ENCODE assay signal across 8 mouse cellular contexts in the genomic region with DNA sequence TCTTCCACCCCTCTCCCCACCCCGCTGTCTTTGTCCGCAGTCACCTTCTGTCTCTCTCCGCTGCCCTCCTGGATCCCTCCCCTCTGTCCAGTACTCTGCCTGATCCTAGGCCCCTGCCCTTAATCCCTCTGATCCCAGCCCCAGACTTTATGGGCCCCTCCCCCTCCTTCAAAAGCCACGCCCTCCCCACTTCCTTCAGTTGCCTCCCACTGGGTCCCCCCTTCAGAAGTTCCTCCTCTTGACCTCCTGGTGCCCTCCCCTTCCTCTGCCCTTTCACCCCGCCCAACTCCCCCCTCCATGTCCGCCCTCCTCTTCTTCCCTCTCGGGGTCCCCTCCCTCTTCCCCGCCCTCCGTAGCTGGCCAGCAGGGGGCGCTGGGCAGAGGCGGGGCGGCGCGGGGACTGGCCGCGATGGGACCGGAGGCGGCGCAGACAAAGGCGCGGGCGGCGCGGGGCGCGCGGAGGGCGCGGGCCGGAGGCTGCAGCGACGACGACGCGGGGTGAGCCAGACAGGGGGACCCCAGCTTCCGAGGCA. TPM values are rescaled to one million over a fixed set of nuclear protein-coding genes. Genes with fewer than 3 reads are reported as not detected.
DNase-seq lines count a peak whose midpoint lies in the region; ATAC-seq lines count a peak whose summit lies in the region.

A gene (plus strand): TSS at position 225 of the 533 bp plus-strand sequence.

- no peaks in the 10 kb centered on the region for H3K27me3 ChIP-seq in hindbrain, embryonic 12.5 days

- peak within 1 kb of the TSS; percentile 71 for H3K4me2 ChIP-seq in hindbrain, embryonic 12.5 days (replicated peaks)

- H3K9me3 ChIP-seq in hindbrain, embryonic 12.5 days (replicated peaks): no peaks in the 10 kb centered on the region

- H3K36me3 ChIP-seq in hindbrain, embryonic 12.5 days: peaks cover 27% of the 10 kb centered on the region

- peak within 1 kb of the TSS; percentile 89 for H3K4me3 ChIP-seq in hindbrain, embryonic 12.5 days

- peak; percentile 85 for DNase-seq in MN1 (ENCODE audit: low spot score)
- DNase-seq in cerebellum, adult 9-11 months: peak; percentile 66
- peak; percentile 78 to 79 for DNase-seq in frontal cortex, postnatal 10 days (ENCODE audit: low spot score in 2 of 2)
- DNase-seq in layer of hippocampus, postnatal 14 days (ENCODE audit: low spot score in 2 of 2): peak; percentile 79 to 81
- DNase-seq in lung, postnatal 14 days: peak; percentile 94
- DNase-seq in retina, adult 2 months (ENCODE audit: low read depth, low spot score): peak; percentile 94
- peak; percentile 93 to 95 for DNase-seq in thymus, postnatal 36 days

- peak within 1 kb of the TSS; percentile 62 for H3K27ac ChIP-seq in hindbrain, embryonic 12.5 days

- H3K9ac ChIP-seq in hindbrain, embryonic 12.5 days: peak within 1 kb of the TSS; percentile 92

- ATAC-seq in hindbrain, embryonic 12.5 days (ENCODE audit: low FRiP score): peak; percentile 86

- WGBS in hindbrain, embryonic 12.5 days: 2% methylated on average over 36 of the region's 36 CpGs

- H3K4me1 ChIP-seq in hindbrain, embryonic 12.5 days: peaks cover 18% of the 10 kb centered on the region

RNA-seq across cellular contexts. Expression of the gene that starts here (rescaled TPM):
- polyA plus RNA-seq in hindbrain, embryonic 12.5 days (2016; fragmentation: Nextera tagmentation; extraction: Ambion mirVana): 80.7 and 81.1 TPM in 2 replicates
- 10 to 100 TPM; 75.5 to 84.3 TPM for total RNA-seq in layer of hippocampus, postnatal 14 days (2021)

Comparison
In these comparisons a context has a peak if more than half of its experiments do, and no peak if none do; other contexts are left out.
1. Peak in every context shown above with its lines: DNase-seq, ATAC-seq, H3K4me3 ChIP-seq and H3K27ac ChIP-seq.